Mouse (Mus musculus) embryonic facial prominence, embryonic 13.5 days (tissue): ENCODE measurements around the gene Mpnd. TPM values are rescaled to one million over a fixed set of nuclear protein-coding genes. Genes with fewer than 3 reads are reported as not detected.

Experiments
- ATAC-seq: fragments of 200-750 bp; cut with Nextera tagmentation; 2 replicates; pipeline ENCODE4 v1.8.0; 2017; ENCODE audit warnings: low read depth; ENCODE audit not compliant: insufficient number of reproducible peaks, insufficient read depth, low FRiP score, low TSS enrichment
- H3K27ac ChIP-seq: fragments of 300-500 bp; sonication (generic); 2 replicates; pipeline ENCODE4 v1.5.1; 2015; ENCODE audit warnings: moderate library complexity, mild to moderate bottlenecking, inconsistent platforms
- H3K27me3 ChIP-seq: fragments of 300-500 bp; sonication (generic); 2 replicates; pipeline ENCODE4 v1.6.1; 2015; ENCODE audit warnings: mild to moderate bottlenecking, inconsistent platforms
- H3K36me3 ChIP-seq: fragments of 300-500 bp; sonication (generic); 2 replicates; pipeline ENCODE4 v1.6.1; 2015; ENCODE audit warnings: mild to moderate bottlenecking, inconsistent platforms
- H3K4me1 ChIP-seq: fragments of 300-500 bp; sonication (generic); 2 replicates; pipeline ENCODE4 v1.6.1; 2015; ENCODE audit warnings: inconsistent platforms
- H3K4me2 ChIP-seq: fragments of 300-500 bp; sonication (generic); 2 replicates; pipeline ENCODE4 v1.6.1; 2015; ENCODE audit warnings: moderate library complexity, mild to moderate bottlenecking, inconsistent platforms
- H3K4me3 ChIP-seq: fragments of 300-500 bp; sonication (generic); 2 replicates; pipeline ENCODE4 v1.5.1; 2015; ENCODE audit warnings: mild to moderate bottlenecking, inconsistent platforms
- H3K9ac ChIP-seq: fragments of 300-500 bp; sonication (generic); 2 replicates; pipeline ENCODE4 v1.6.1; 2015; ENCODE audit warnings: mild to moderate bottlenecking, inconsistent platforms
- H3K9me3 ChIP-seq: fragments of 300-500 bp; sonication (generic); 2 replicates; pipeline ENCODE4 v1.6.1; 2016; ENCODE audit warnings: inconsistent platforms
- WGBS: fragments of 180-500 bp; shearing (Covaris S2); methylation state at CpG from one replicate; pipeline ENCODE4 v1.1.7; 2015; ENCODE audit warnings: mixed read lengths; 5-methylcytosine and 5-hydroxymethylcytosine counted together
- polyA plus RNA-seq: library from polyadenylated mRNA; unstranded; fragments of >200 nt; fragmentation: Nextera tagmentation; extraction: Ambion mirVana; gene quantifications from 2 replicates; pipeline ENCODE4 v1.2.1, GENCODE M21; 2015

Mpnd gene
- polyA plus RNA-seq, 1 experiment from 2014 or later: 132 TPM

DNA sequence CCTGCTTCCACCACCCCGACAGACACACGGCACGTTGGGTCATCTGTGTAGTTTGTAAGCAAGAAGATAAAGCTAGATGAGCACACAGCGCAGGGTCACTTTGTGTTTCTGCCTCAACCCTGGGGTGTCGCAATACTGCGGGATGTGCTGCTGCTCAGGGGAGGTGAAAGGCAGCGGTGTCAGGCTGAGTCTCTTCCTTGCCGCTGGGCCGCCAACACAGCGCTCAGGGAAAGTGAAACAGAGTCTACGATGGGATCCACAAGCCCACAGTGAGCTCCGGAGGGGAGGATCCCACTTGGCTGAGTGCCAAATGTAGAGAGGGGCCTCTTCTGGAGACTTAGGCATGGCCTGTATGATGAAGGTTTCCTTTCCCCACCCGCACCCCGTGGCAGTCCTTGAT, 42.3 kb upstream of the Mpnd start:
- peaks cover 61% of the 10 kb centered on the region for H3K36me3 ChIP-seq
- peaks cover 18% of the 10 kb centered on the region for H3K4me1 ChIP-seq
- H3K9me3 ChIP-seq: no peaks in the 10 kb centered on the region
- no peak overlapping the region for H3K4me3 ChIP-seq
- H3K27me3 ChIP-seq: no peaks in the 10 kb centered on the region
- H3K27ac ChIP-seq: peak overlapping the region; percentile 30
- ATAC-seq: no peak
- H3K4me2 ChIP-seq: no peak overlapping the region
- peak overlapping the region; percentile 22; the same call in 1 of the 2 replicates for H3K9ac ChIP-seq
- WGBS: 69% methylated on average over 14 of the region's 14 CpGs

DNA sequence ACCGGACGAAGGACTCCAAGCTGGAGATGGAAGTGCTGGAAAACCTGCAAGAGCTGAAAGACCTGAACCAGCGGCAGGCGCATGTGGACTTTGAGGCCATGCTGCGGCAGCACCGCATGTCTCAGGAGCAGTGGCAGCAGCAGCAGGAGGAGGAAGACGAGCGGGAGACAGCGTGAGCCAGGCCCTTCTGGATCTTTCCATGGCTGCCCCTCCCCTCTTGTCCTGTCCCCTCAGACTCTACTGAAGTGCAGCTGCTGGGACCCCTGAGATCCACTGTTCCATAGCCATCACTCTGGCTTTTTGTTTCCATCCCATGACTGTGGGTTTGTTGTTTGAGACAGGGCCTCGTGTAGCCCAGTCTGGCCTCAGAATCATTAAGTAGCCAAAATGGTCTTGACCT, 41.0 kb upstream of the Mpnd start:
- Histone ChIP-seq H3K9ac (no peak overlapping the region), H3K4me1 (peaks cover 14% of the 10 kb centered on the region), H3K4me2 (no peak overlapping the region), H3K27ac (no peak overlapping the region), H3K4me3 (no peak overlapping the region), H3K9me3 (no peaks in the 10 kb centered on the region), H3K27me3 (no peaks in the 10 kb centered on the region), H3K36me3 (peaks cover 61% of the 10 kb centered on the region)
- 87% methylated on average over 10 of the region's 10 CpGs for WGBS
- no peak for ATAC-seq

GRCm38 (mm10) chr17:55964996-55965395, 40.5 kb upstream of the Mpnd start:
- Histone ChIP-seq H3K36me3 (peaks cover 61% of the 10 kb centered on the region), H3K4me2 (no peak overlapping the region), H3K9me3 (no peaks in the 10 kb centered on the region), H3K4me1 (peaks cover 14% of the 10 kb centered on the region), H3K4me3 (no peak overlapping the region), H3K9ac (no peak overlapping the region), H3K27me3 (no peaks in the 10 kb centered on the region), H3K27ac (no peak overlapping the region)
- WGBS: 83% methylated on average over 9 of the region's 9 CpGs
- ATAC-seq: no peak

DNA sequence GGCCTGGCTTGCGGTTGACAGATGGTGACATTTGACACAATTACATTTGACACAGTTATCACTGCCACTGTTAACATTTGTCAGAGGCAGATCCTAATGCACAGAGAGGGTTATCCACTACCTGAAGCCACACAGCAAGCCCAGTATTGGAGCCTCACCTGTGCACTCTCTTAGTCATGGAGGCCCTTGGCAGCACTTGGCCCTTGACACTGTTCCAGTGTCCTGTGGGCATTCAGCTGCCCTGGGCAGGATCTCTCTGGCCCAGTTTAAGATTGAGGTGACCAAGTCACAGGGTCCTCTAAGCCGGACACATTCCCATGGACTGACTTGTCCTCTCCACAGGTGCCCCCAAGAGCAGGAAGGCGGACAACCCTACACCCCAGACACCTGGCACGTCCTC, 38.3 kb upstream of the Mpnd start:
- H3K4me1 ChIP-seq: peaks cover 27% of the 10 kb centered on the region
- peaks cover 10% of the 10 kb centered on the region for H3K27me3 ChIP-seq
- ATAC-seq: no peak
- no peak overlapping the region for H3K9ac ChIP-seq
- no peak overlapping the region for H3K4me2 ChIP-seq
- H3K27ac ChIP-seq: no peak overlapping the region
- H3K36me3 ChIP-seq: peaks cover 46% of the 10 kb centered on the region
- H3K9me3 ChIP-seq: no peaks in the 10 kb centered on the region
- WGBS: 87% methylated on average over 4 of the region's 4 CpGs
- no peak overlapping the region for H3K4me3 ChIP-seq

- Histone ChIP-seq H3K4me1 (peaks cover 23% of the 10 kb centered on the region), H3K4me3 (no peak overlapping the region), H3K27ac (no peak overlapping the region), H3K27me3 (peaks cover 10% of the 10 kb centered on the region), H3K4me2 (no peak overlapping the region), H3K36me3 (peaks cover 40% of the 10 kb centered on the region), H3K9me3 (no peaks in the 10 kb centered on the region), H3K9ac (no peak overlapping the region)
- no peak for ATAC-seq
- 42% methylated on average over 7 of the region's 7 CpGs for WGBS
These were observed 37.3 kb upstream of the Mpnd start for GRCm38 (mm10) chr17:55968210-55968609.

DNA sequence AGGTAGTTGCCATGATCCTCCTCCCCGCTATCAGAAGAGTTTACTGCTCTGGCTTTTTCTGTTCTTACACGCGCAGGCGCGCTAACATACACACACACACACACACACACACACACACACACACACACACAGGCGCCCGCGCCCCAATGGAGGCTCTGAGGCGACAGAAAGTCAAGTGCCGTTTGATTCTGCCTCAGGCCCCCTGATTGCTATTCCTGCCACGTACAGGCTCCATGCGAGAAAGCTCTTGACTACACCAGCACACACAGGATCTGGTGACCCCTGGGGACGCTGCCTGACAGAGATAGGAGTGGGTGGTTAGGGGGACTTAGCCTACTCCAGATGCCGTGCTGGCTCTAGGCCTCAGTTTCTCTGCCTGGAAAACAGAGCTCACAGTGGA, 36.0 kb upstream of the Mpnd start:
- H3K4me3 ChIP-seq: no peak overlapping the region; the same call in 1 of the 2 replicates
- H3K4me2 ChIP-seq: peak overlapping the region; percentile 86
- no peaks in the 10 kb centered on the region for H3K9me3 ChIP-seq
- WGBS: 37% methylated on average over 14 of the region's 14 CpGs
- ATAC-seq: no peak
- H3K9ac ChIP-seq: peak overlapping the region; percentile 83
- H3K27me3 ChIP-seq: peaks cover 10% of the 10 kb centered on the region
- peaks cover 21% of the 10 kb centered on the region for H3K4me1 ChIP-seq
- no peak overlapping the region for H3K27ac ChIP-seq
- H3K36me3 ChIP-seq: peaks cover 38% of the 10 kb centered on the region

- H3K9me3 ChIP-seq: no peaks in the 10 kb centered on the region
- H3K27me3 ChIP-seq: peaks cover 10% of the 10 kb centered on the region
- H3K27ac ChIP-seq: no peak within 1 kb of the TSS
- peaks cover 21% of the 10 kb centered on the region for H3K4me1 ChIP-seq
- peaks cover 32% of the 10 kb centered on the region for H3K36me3 ChIP-seq
- 8% methylated on average over 55 of the region's 55 CpGs for WGBS
- H3K4me2 ChIP-seq: peak within 1 kb of the TSS; percentile 86
- H3K9ac ChIP-seq: peak within 1 kb of the TSS; percentile 83
- ATAC-seq: no peak
- peak within 1 kb of the TSS; percentile 64 for H3K4me3 ChIP-seq
These were observed 35.3 kb upstream of the Mpnd start, which contains the start of gene Shd for GRCm38 (mm10) chr17:55969966-55970891. Shd (plus strand) TSS chr17:55970467.

DNA sequence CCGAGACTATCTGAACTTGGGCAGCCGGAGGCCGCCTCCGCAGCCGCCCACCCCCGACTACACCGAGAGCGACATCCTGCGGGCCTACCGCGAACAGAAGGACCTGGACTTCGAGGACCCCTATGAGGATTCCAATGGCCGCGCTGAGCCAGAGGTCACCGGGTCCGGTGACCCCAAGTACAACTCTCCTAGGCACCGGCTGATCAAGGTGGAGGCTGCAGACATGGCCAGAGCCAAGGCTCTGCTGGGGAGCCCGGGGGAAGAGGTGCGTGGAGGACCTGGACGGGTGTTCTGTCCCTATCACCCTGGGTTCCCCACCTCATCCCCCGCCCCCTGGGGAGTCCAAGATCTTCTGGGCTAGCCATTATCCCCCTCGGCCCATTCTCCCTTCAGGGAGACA, 34.1 kb upstream of the Mpnd start:
- WGBS: 27% methylated on average over 22 of the region's 22 CpGs
- Histone ChIP-seq H3K9me3 (no peaks in the 10 kb centered on the region), H3K27me3 (peaks cover 10% of the 10 kb centered on the region), H3K4me1 (peaks cover 21% of the 10 kb centered on the region), H3K9ac (peak overlapping the region; percentile 83), H3K4me3 (peak overlapping the region; percentile 64), H3K36me3 (peaks cover 23% of the 10 kb centered on the region), H3K27ac (no peak overlapping the region), H3K4me2 (peak overlapping the region; percentile 86)
- ATAC-seq: no peak

GRCm38 (mm10) chr17:55976255-55976862, 29.2 kb upstream of the Mpnd start:
- ATAC-seq: no peak
- Histone ChIP-seq H3K27ac (no peak overlapping the region), H3K27me3 (peaks cover 4% of the 10 kb centered on the region; the same call in 1 of the 2 replicates), H3K36me3 (peaks cover 8% of the 10 kb centered on the region), H3K4me3 (no peak overlapping the region), H3K4me2 (no peak overlapping the region), H3K9ac (no peak overlapping the region), H3K9me3 (no peaks in the 10 kb centered on the region), H3K4me1 (peaks cover 9% of the 10 kb centered on the region)
- 17% methylated on average over 13 of the region's 13 CpGs for WGBS

DNA sequence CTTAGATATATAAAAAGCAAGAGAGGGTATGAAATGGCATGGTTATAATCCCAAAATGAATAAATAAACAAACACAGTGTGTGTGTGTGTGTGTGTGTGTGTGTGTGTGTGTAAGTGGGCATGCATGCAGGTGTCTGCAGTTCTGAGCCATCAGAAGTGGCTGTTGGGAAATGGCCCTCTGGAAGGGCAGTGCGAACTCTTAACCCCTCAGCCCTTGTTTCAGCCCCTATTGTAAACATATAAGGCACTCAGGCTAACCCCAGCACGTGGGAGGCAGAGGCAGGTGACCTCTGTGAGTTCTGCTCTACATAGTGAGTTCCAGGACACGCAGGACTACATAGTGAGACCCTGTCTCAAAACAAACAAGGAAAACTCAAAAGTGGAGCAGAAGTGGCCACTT, 28.2 kb upstream of the Mpnd start:
- Histone ChIP-seq H3K27ac (no peak overlapping the region), H3K4me2 (no peak overlapping the region), H3K27me3 (no peaks in the 10 kb centered on the region), H3K9me3 (no peaks in the 10 kb centered on the region), H3K4me3 (no peak overlapping the region), H3K36me3 (peaks cover 8% of the 10 kb centered on the region), H3K9ac (no peak overlapping the region), H3K4me1 (peaks cover 4% of the 10 kb centered on the region; the same call in 1 of the 2 replicates)
- 64% methylated on average over 3 of the region's 3 CpGs for WGBS
- no peak for ATAC-seq

DNA sequence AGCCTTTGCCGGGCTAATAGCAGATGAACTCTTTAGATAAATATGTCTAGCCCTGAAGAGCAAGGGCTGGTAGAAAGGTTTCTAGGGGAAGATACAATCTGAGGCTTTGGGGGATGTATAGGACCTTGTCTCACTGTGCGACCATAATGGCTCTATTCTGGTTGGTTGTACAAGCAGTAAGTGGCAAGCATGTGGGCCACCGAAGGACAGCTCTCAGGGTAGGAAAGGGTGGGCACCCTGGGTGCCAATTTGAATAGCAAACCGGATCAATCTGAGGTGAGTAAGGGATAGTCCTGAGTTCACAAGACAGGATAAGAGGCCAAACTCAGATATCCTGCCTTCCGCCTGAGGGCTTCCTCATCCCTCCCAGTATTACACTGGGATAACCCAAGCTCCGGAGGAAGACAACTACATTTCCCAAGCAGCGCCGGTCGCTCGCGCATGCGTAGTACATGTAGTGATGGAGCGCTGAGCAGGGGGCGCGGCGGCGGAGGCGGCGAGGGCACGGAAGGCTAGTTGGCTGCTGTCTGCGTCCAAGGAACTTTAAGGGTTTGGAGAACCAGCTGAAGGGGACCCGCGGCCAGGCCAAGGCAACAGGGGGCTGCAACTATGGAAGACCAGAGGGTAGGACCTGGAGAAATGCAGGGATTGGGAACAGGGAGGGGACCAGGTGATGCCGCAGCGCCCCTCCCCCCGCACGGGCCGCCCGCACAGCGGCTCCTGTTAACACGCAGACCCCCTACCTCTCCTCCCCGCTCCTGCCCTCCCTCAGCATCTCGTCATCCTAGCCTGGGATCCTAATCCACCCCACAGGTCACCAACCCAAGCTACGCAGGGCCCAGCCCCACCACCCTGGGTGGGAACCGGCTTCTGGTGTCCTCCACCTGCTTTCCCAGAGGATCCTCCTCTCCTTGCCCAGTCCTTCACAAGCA, 19.2 kb upstream of the Mpnd start, which contains the start of gene Fsd1:
Fsd1 (plus strand) TSS at position 480 of the 932 bp plus-strand sequence.
- H3K4me1 ChIP-seq: peaks cover 9% of the 10 kb centered on the region; the same call in 1 of the 2 replicates
- no peaks in the 10 kb centered on the region for H3K27me3 ChIP-seq
- H3K9me3 ChIP-seq: no peaks in the 10 kb centered on the region
- WGBS: 9% methylated on average over 33 of the region's 35 CpGs
- peaks cover 10% of the 10 kb centered on the region for H3K36me3 ChIP-seq
- peak within 1 kb of the TSS; percentile 67 for H3K4me3 ChIP-seq
- H3K27ac ChIP-seq: no peak within 1 kb of the TSS
- peak; percentile 34; the same call in 1 of the 2 replicates for ATAC-seq
- peak within 1 kb of the TSS; percentile 90 for H3K4me2 ChIP-seq
- H3K9ac ChIP-seq: peak within 1 kb of the TSS; percentile 75
